Mouse (Mus musculus): ENCODE results near the gene Lhfpl2. TPM values are rescaled to one million over a fixed set of nuclear protein-coding genes. Genes with fewer than 3 reads are reported as not detected.

Gene Lhfpl2
- polyA plus RNA-seq, 1 experiment from 2014 or later = 24.7 TPM

DNA sequence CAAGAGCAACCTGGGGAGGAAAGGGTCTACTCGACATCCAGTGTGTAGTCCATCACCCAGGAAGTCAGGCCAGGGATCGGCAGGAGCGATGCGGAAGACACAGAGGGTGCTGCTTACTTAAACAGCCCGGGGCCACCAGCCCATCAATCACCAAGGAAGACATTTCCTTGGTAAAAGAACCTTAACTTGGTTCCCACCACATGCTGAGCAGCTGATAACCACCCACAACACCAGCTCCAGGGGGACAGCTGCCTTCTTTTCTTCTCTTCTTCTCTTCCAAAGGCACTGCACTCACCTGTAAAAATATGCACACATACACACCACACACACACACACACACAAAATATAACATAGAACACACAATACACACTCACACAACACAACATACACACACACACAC, 183.3 kb downstream of the Lhfpl2 start:
- Histone ChIP-seq H3K9ac (ENCODE audit: low read length) (no peak overlapping the region), H3K4me3 (ENCODE audit: low read depth, low read length) (no peak overlapping the region), H3K36me3 (ENCODE audit: control insufficient read depth, insufficient read depth, low read length) (no peaks in the 10 kb centered on the region), H3K4me1 (replicated peaks; ENCODE audit: control insufficient read depth, insufficient read depth, low read length) (no peaks in the 10 kb centered on the region; the same call in 1 of the 2 replicates), H3K4me2 (ENCODE audit: low read depth, low read length, severe bottlenecking) (no peak overlapping the region), H3K27me3 (ENCODE audit: control insufficient read depth, insufficient read depth, low read length) (no peaks in the 10 kb centered on the region), H3K9me3 (ENCODE audit: control insufficient read depth, low read length) (no peaks in the 10 kb centered on the region), H3K27ac (ENCODE audit: low read depth, low read length) (no peak overlapping the region)
- ATAC-seq (replicated peaks; ENCODE audit: low FRiP score) = no peak
- DNase-seq (ENCODE audit: low spot score) = no peak
- 80% methylated on average over 5 of the region's 5 CpGs for WGBS

DNA sequence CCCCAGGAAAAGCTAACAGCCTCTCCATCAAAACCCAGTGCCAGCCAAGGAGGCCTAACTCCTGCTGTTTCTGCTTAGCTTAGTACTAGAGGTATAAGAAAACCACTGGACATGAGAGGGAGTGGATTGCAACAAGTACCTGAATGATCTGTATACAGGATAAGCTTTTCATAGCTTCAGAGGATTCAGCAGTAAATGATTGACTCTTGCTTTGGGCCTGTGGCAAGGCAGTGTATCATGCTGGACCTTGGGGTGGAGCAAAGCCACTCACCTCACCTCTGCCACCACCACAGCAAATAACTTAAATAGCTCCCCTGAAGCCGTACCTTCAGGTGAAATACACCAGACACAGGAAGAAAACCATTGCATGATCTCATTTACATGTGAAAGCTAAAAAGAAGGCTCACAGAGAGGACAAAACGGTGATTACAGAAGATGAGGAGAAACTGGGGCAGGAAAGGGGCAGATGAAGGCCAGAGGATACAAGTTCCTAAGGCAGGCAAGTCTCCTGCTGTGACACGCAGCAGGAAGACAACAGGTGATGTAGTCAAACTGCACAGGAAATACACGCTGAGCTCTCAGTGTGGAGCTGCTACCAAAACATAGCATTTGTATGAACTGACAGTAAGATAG, 184.4 kb downstream of the Lhfpl2 start:
- 52% methylated on average over 4 of the region's 4 CpGs for WGBS
- Histone ChIP-seq H3K9ac (ENCODE audit: low read length) (no peak overlapping the region), H3K4me1 (replicated peaks; ENCODE audit: control insufficient read depth, insufficient read depth, low read length) (no peaks in the 10 kb centered on the region; the same call in 1 of the 2 replicates), H3K9me3 (ENCODE audit: control insufficient read depth, low read length) (no peaks in the 10 kb centered on the region), H3K4me3 (ENCODE audit: low read depth, low read length) (no peak overlapping the region), H3K4me2 (ENCODE audit: low read depth, low read length, severe bottlenecking) (no peak overlapping the region), H3K27ac (ENCODE audit: low read depth, low read length) (no peak overlapping the region), H3K36me3 (ENCODE audit: control insufficient read depth, insufficient read depth, low read length) (no peaks in the 10 kb centered on the region), H3K27me3 (ENCODE audit: control insufficient read depth, insufficient read depth, low read length) (no peaks in the 10 kb centered on the region)
- ATAC-seq (replicated peaks; ENCODE audit: low FRiP score) = no peak
- no peak for DNase-seq (ENCODE audit: low spot score)

DNA sequence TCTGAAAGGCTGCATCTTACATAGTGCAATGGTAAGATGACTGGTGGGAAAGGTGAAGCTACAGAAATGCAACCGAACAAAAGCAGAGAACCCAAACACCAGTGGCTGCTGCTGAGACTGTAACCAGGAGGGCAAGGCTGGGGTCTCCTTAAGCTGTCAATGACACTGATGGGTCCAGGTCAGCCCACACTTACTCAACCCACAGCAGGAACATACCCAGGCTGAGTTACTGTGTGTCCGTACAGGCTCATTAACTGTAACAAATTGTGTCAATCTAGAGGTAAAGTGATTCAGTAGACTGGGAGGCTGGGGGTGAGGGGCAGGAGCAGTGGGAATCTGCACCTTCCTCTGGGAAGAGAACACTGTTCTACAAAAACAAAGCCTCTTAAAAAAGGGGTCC, 185.3 kb downstream of the Lhfpl2 start:
- Histone ChIP-seq H3K9ac (ENCODE audit: low read length) (no peak overlapping the region), H3K9me3 (ENCODE audit: control insufficient read depth, low read length) (no peaks in the 10 kb centered on the region), H3K4me1 (replicated peaks; ENCODE audit: control insufficient read depth, insufficient read depth, low read length) (no peaks in the 10 kb centered on the region; the same call in 1 of the 2 replicates), H3K4me3 (ENCODE audit: low read depth, low read length) (no peak overlapping the region), H3K4me2 (ENCODE audit: low read depth, low read length, severe bottlenecking) (no peak overlapping the region), H3K27me3 (ENCODE audit: control insufficient read depth, insufficient read depth, low read length) (no peaks in the 10 kb centered on the region), H3K36me3 (ENCODE audit: control insufficient read depth, insufficient read depth, low read length) (no peaks in the 10 kb centered on the region), H3K27ac (ENCODE audit: low read depth, low read length) (no peak overlapping the region)
- no peak for ATAC-seq (replicated peaks; ENCODE audit: low FRiP score)
- DNase-seq (ENCODE audit: low spot score) = no peak
- WGBS = 65% methylated on average over 2 of the region's 2 CpGs

Other genes with a start within 250 kb of the Lhfpl2 start
- gene Scamp1, start 228.1 kb downstream of the Lhfpl2 start, polyA plus RNA-seq (2014; fragmentation: Nextera tagmentation; extraction: Ambion mirVana) = 36.1 and 39.7 TPM in 2 replicates

All from forebrain, embryonic 11.5 days (tissue).